Mouse (Mus musculus) neural tube, embryonic 12.5 days (tissue): ENCODE data around the gene Washc3. TPM values are rescaled to one million over a fixed set of nuclear protein-coding genes. Genes with fewer than 3 reads are reported as not detected.

Experiments
- ATAC-seq: fragments of 200-750 bp; cut with Nextera tagmentation; 2 replicates; pipeline ENCODE4 v1.8.0; 2017; ENCODE audit warnings: low read depth, mild to moderate bottlenecking, moderate TSS enrichment, moderate library complexity; ENCODE audit not compliant: low FRiP score
- H3K27ac ChIP-seq: fragments of 300-500 bp; sonication (generic); 2 replicates; pipeline ENCODE4 v1.5.1; 2016
- H3K27me3 ChIP-seq: fragments of 300-500 bp; sonication (generic); replicated peaks from 2 replicates; pipeline ENCODE4 v1.6.1; 2016; ENCODE audit warnings: mild to moderate bottlenecking
- H3K36me3 ChIP-seq: fragments of 300-500 bp; sonication (generic); 2 replicates; pipeline ENCODE4 v1.6.1; 2016; ENCODE audit warnings: mild to moderate bottlenecking
- H3K4me1 ChIP-seq: fragments of 300-500 bp; sonication (generic); 2 replicates; pipeline ENCODE4 v1.6.1; 2016
- H3K4me2 ChIP-seq: fragments of 300-500 bp; sonication (generic); replicated peaks from 2 replicates; pipeline ENCODE4 v1.6.1; 2016; ENCODE audit warnings: mild to moderate bottlenecking
- H3K4me3 ChIP-seq: fragments of 300-500 bp; sonication (generic); 2 replicates; pipeline ENCODE4 v1.5.1; 2016
- H3K9ac ChIP-seq: fragments of 300-500 bp; sonication (generic); 2 replicates; pipeline ENCODE4 v1.6.1; 2016; ENCODE audit warnings: mild to moderate bottlenecking
- H3K9me3 ChIP-seq: fragments of 300-500 bp; sonication (generic); 2 replicates; pipeline ENCODE4 v1.6.1; 2016; ENCODE audit warnings: mild to moderate bottlenecking
- WGBS: fragments of 180-500 bp; shearing (Covaris S2); methylation state at CpG from one replicate; pipeline ENCODE4 v1.1.7; 2016; 5-methylcytosine and 5-hydroxymethylcytosine counted together
- polyA plus RNA-seq: library from polyadenylated mRNA; unstranded; fragments of >200 nt; fragmentation: Nextera tagmentation; extraction: Ambion mirVana; gene quantifications from 2 replicates; pipeline ENCODE4 v1.2.1, GENCODE M21; 2016

The Washc3 gene
- polyA plus RNA-seq, 1 experiment from 2014 or later: 40.2 TPM

DNA sequence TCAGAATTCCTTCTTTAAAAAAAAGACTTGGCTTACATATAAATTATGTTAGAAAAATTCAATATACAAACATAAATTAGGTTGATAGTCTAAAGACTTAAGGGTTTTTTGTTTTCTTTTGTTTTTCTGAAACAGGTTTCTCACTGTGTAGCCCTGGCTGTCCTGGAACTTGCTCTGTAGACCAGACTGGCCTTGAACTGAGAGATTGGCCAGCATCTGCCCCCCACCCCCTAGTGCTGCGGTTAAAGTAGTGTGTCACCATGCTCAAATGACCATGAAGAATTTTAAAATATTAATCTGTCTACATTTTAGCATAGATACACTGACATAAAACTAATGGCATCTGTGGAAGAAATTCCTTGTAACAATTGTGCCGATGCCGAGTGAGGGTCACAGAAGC lies 17.3 kb downstream of the Washc3 start:
- ATAC-seq: no peak
- 93% methylated on average over 3 of the region's 3 CpGs for WGBS

DNA sequence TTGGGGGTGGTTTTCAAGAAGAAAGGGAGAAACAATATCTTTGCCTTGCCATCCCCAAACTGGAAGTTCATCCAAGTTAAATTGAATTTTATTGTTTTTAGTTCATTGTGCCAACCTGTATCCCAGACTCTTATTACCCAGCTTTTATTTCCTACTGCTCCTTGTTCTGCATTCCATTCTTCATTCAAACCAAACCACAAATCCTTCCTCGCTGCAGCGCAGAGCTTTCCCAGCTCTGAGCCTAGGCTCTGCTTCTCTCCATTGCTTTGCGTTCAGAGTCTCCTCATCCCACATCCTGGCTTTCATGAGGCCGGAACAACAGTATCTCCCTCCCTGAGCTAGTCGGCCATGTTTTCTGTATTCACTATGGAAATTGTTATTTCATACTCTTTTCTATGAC lies 20.8 kb downstream of the Washc3 start:
- Histone ChIP-seq H3K36me3 (peaks cover 7% of the 10 kb centered on the region; the same call in 1 of the 2 replicates), H3K4me3 (no peak overlapping the region), H3K4me2 (no peak overlapping the region), H3K9me3 (no peaks in the 10 kb centered on the region), H3K27ac (no peak overlapping the region), H3K27me3 (no peaks in the 10 kb centered on the region), H3K4me1 (no peaks in the 10 kb centered on the region), H3K9ac (no peak overlapping the region)
- ATAC-seq: no peak
- 84% methylated on average over 5 of the region's 5 CpGs for WGBS

More for the DNA sequence above, 17.3 kb downstream of the Washc3 start:
- H3K9me3 ChIP-seq: no peaks in the 10 kb centered on the region
- H3K4me2 ChIP-seq: no peak overlapping the region
- no peak overlapping the region for H3K4me3 ChIP-seq
- H3K36me3 ChIP-seq: peaks cover 7% of the 10 kb centered on the region; the same call in 1 of the 2 replicates
- H3K9ac ChIP-seq: no peak overlapping the region
- H3K27ac ChIP-seq: no peak overlapping the region
- no peaks in the 10 kb centered on the region for H3K27me3 ChIP-seq
- no peaks in the 10 kb centered on the region for H3K4me1 ChIP-seq

DNA sequence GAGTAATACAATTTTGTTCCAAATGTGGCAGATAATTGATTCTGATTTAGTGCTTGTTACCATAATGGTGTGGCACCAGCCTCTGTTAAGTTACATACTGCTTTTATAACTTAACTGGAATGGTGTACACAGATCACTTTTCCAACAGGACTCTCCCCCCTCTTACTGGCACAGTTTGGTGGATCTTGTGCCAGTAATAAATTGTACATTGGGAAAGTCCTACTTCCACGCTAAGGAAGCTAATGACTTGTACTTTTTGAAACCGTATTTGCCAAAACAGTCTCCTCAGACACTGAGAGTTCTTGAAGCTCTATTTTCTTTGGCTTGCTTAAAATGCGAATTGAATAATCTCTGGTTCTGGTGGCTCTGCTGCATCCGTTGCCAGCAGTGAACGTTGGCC lies 24.5 kb downstream of the Washc3 start:
- H3K9ac ChIP-seq: no peak overlapping the region
- H3K27ac ChIP-seq: no peak overlapping the region
- no peaks in the 10 kb centered on the region for H3K27me3 ChIP-seq
- H3K4me1 ChIP-seq: no peaks in the 10 kb centered on the region
- no peak overlapping the region for H3K4me2 ChIP-seq
- no peak overlapping the region for H3K4me3 ChIP-seq
- no peak for ATAC-seq
- H3K9me3 ChIP-seq: no peaks in the 10 kb centered on the region
- WGBS: 90% methylated on average over 5 of the region's 5 CpGs
- H3K36me3 ChIP-seq: 0 out of 2 replicates have a peak, but pooled peaks cover 4% of the 10 kb centered on the region

DNA sequence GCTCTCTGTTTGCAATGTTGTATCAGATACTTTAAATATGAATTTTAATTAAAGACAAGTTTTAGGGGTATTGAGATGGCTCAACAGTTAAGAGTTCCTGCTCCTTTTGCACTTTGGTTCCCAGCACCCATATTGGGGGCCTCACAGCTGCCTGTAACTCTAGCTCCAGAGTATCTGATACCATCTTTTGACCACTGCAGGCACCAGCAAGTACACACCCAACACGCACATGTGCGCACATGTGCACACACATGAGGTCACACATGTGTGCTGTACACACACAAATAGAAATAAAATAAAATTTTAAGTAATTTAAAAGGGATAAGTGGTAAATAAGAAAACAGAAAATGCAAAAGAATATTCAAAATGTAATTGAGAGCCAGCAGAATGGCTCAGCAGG lies 27.1 kb downstream of the Washc3 start:
- H3K27me3 ChIP-seq: no peaks in the 10 kb centered on the region

DNA sequence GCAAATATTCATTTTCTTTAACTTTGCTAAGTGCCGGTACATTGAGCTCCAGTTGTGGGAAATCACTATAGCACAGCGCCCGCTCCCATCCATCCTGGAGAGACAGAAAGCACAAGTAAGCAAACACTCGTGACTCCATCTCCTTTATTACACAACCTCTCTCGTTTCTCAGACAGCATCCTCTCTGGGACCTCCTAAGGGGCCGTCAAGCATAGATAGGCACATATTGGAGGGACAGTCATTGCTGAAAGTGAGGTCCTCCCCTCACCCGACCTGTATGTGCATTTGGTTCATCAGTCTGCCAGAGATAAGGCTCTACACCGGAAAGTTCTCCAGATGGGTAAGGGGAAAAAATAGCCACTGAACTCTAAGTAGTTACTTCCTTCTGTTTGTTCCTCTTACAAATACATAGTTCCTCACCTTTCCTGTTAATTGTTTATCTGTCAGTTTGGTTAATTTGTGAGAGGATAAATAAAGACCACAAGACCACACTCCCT lies 27.7 kb downstream of the Washc3 start:
- H3K4me2 ChIP-seq: no peak overlapping the region
- 0 out of 2 replicates have a peak, but pooled peaks cover 2% of the 10 kb centered on the region for H3K36me3 ChIP-seq
- H3K27me3 ChIP-seq: no peaks in the 10 kb centered on the region
- H3K4me1 ChIP-seq: no peaks in the 10 kb centered on the region
- 82% methylated on average over 8 of the region's 8 CpGs for WGBS
- H3K4me3 ChIP-seq: no peak overlapping the region
- no peak overlapping the region for H3K9ac ChIP-seq
- H3K27ac ChIP-seq: no peak overlapping the region
- no peaks in the 10 kb centered on the region for H3K9me3 ChIP-seq
- ATAC-seq: no peak

More for the DNA sequence above, 27.1 kb downstream of the Washc3 start:
- Histone ChIP-seq H3K36me3 (0 out of 2 replicates have a peak, but pooled peaks cover 2% of the 10 kb centered on the region), H3K9me3 (no peaks in the 10 kb centered on the region), H3K4me3 (no peak overlapping the region), H3K4me2 (no peak overlapping the region), H3K9ac (no peak overlapping the region), H3K27ac (no peak overlapping the region), H3K4me1 (no peaks in the 10 kb centered on the region)
- no peak for ATAC-seq
- 95% methylated on average over 2 of the region's 2 CpGs for WGBS

DNA sequence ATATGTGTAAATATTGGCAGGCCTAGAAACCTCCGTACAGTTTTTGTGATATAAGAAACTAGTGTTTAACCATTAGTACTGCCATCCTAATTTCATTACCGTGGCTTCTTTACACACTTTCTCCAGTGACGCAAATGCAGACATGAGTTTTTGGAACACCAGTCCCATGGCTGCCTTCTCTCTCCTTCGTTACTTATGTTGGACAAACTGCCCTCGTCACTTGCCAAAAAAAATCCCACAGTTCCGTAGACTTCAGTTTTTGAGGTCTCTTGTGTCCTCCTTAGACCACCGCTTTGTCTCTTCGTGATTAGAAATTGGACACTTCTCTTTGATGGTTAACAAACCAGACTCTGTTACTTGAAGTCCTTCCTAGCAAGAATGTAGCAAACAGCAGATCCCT lies 30.8 kb downstream of the Washc3 start:
- Histone ChIP-seq H3K9me3 (no peaks in the 10 kb centered on the region), H3K27ac (no peak overlapping the region), H3K4me1 (no peaks in the 10 kb centered on the region), H3K9ac (no peak overlapping the region), H3K36me3 (peaks cover 8% of the 10 kb centered on the region; the same call in 1 of the 2 replicates), H3K4me2 (no peak overlapping the region), H3K27me3 (no peaks in the 10 kb centered on the region), H3K4me3 (no peak overlapping the region)
- WGBS: 87% methylated on average over 8 of the region's 8 CpGs
- ATAC-seq: no peak

DNA sequence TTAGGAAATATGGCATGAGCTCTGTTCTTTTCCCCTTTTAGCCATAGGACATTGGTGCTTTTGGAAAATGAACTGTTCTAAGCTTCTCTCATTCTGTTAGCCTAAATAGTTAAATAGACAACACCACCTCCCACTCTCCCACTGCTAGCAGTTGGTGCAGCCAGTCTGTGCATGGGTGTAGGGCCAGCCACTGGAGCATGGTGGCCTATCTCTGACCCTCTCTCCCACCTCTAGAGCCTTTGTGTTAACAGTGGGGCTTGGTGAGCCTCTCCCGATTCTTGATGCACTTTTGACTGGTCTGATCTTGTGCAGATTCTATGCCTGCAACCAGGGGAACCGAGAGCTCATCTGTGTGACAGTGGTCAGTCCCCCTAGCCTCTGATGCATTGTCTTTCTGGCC lies 31.9 kb downstream of the Washc3 start:
- H3K9ac ChIP-seq: no peak overlapping the region
- H3K27me3 ChIP-seq: no peaks in the 10 kb centered on the region
- H3K9me3 ChIP-seq: no peaks in the 10 kb centered on the region
- H3K4me3 ChIP-seq: no peak overlapping the region
- no peak overlapping the region for H3K27ac ChIP-seq
- WGBS: 89% methylated on average over 2 of the region's 2 CpGs
- ATAC-seq: no peak
- H3K4me2 ChIP-seq: no peak overlapping the region
- no peaks in the 10 kb centered on the region for H3K4me1 ChIP-seq
- peaks cover 8% of the 10 kb centered on the region; the same call in 1 of the 2 replicates for H3K36me3 ChIP-seq

DNA sequence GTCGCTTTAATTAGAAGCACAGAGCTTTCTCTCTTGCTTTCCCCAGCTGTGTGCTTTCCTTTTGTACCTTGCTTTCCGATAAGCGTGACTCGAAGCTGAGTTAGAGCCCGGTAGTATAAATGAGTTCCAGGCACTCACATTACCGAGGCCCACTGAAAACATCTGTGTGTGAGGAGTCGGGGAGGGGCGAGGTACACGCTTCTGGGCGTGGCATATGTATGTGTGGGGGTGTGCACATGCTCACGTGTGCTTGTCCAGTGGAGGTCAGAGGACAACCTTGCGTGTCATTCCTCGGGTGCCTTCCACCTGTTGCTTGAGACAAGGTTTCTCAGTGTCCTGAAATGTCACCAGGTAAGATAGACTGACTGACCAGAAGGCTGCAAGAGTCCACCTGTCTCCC lies 43.8 kb downstream of the Washc3 start:
- Histone ChIP-seq H3K27ac (no peak overlapping the region), H3K9me3 (no peaks in the 10 kb centered on the region), H3K4me3 (no peak overlapping the region), H3K9ac (no peak overlapping the region), H3K27me3 (no peaks in the 10 kb centered on the region), H3K4me1 (no peaks in the 10 kb centered on the region), H3K4me2 (no peak overlapping the region), H3K36me3 (peaks cover 5% of the 10 kb centered on the region; the same call in 1 of the 2 replicates)
- ATAC-seq: no peak
- 92% methylated on average over 13 of the region's 13 CpGs for WGBS

DNA sequence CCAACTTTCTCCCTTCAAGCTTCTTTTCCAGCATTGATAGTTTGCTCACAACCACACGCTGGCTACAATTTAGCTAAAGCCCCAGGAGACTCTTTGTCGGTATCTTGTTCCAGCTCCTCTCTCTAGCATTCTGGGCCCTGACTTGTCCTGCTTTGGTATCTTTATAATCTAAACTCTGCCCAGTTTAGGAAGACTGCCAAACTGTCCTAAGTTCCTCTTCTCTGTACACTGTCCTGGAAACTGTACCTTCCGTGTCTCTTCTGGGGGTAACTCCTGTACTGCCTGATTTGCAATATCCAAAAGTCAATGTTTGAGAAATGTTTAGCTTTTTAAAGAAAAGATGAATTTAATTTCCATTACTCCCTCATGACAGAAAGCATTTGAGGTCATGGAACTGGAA lies 49.4 kb downstream of the Washc3 start:
- Histone ChIP-seq H3K27me3 (no peaks in the 10 kb centered on the region), H3K36me3 (no peaks in the 10 kb centered on the region), H3K4me1 (no peaks in the 10 kb centered on the region), H3K4me3 (no peak overlapping the region), H3K9me3 (no peaks in the 10 kb centered on the region), H3K27ac (no peak overlapping the region), H3K9ac (no peak overlapping the region), H3K4me2 (no peak overlapping the region)
- 77% methylated on average over 3 of the region's 3 CpGs for WGBS
- no peak for ATAC-seq

DNA sequence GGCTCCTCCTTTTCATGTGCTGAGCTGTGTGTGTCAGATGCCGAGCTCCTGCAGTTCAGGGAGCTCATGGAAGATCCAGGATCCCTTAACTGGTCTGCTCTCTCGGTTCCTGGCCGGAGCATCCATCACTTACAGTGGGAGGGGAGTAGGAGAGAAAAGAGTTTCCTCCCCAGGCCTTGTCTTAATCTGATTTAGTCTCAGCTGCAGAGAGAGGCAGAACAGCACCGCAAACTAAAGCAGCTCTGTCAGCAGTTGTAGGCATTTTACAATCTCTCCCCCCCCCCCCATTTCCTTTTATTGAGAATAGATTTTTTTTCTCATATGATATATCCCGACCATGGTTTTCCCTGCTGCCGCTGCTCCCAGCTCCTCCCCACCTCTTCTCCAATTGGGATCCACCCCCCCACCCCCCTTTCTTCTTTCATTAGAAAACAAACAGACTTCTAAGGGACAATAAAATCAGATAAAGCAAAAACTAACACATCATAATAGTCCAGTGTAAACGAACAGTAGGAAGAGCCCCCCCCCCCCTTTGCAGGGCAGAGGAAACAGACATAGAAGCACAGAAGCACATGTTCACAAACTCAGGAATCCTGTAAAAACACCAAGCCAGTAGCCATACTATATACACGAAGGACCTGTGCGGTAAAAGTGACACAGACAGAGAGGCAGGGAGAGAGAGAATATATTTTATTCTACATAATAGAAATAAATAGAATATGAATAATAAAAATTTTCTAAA lies 51.4 kb downstream of the Washc3 start:
- ATAC-seq: no peak
- H3K4me3 ChIP-seq: no peak overlapping the region

DNA sequence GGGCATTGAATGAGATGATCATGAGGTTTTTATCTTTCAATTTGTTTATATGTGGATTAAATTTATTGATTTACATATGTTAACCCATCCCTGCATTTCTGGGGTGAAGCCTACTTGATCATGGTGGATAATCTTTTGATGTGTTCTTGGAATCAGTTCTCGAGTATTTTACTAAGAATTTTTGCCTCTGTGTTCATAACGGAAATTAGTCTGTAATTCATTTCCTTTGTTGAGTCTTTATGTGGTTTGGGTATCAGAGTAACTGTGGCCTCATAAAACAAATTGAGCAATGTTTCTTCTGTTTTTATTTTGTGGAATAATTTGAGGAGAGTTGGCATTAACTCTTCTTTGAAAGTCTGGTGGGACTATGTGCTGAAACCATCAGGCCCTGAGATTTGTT lies 54.7 kb downstream of the Washc3 start:
- 96% methylated on average over 2 of the region's 2 CpGs for WGBS
- H3K9ac ChIP-seq: no peak overlapping the region
- H3K27me3 ChIP-seq: no peaks in the 10 kb centered on the region
- H3K4me2 ChIP-seq: no peak overlapping the region
- no peaks in the 10 kb centered on the region for H3K4me1 ChIP-seq
- H3K36me3 ChIP-seq: no peaks in the 10 kb centered on the region
- ATAC-seq: no peak
- no peak overlapping the region for H3K4me3 ChIP-seq
- H3K27ac ChIP-seq: no peak overlapping the region
- H3K9me3 ChIP-seq: no peaks in the 10 kb centered on the region

More for the DNA sequence above, 51.4 kb downstream of the Washc3 start:
- Histone ChIP-seq H3K4me2 (no peak overlapping the region), H3K27me3 (no peaks in the 10 kb centered on the region), H3K36me3 (no peaks in the 10 kb centered on the region), H3K27ac (no peak overlapping the region), H3K4me1 (no peaks in the 10 kb centered on the region), H3K9ac (no peak overlapping the region), H3K9me3 (no peaks in the 10 kb centered on the region)
- WGBS: 74% methylated on average over 9 of the region's 9 CpGs

DNA sequence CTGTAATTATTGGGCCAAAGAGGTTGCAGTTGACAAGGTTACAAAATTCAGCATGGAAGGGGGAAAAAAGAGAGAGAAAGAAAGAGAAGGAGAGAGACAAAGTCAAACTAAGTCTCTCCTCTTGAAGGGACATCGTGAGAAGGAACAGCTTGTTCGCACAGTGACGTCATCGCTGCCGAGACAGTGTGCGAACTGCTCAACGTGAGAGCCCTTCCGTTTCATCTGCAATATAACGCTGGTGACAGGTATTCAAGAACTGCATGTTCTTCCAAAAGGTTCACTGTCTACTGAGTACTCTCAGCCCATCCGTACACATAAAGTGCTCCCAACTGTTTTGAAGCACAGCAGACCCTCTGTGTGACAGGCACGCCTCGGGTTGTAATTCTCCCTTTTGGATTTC lies 59.4 kb downstream of the Washc3 start:
- H3K27ac ChIP-seq: no peak overlapping the region
- H3K4me2 ChIP-seq: no peak overlapping the region
- H3K36me3 ChIP-seq: no peaks in the 10 kb centered on the region
- no peaks in the 10 kb centered on the region for H3K4me1 ChIP-seq
- no peaks in the 10 kb centered on the region for H3K9me3 ChIP-seq
- no peak for ATAC-seq
- H3K4me3 ChIP-seq: no peak overlapping the region
- no peaks in the 10 kb centered on the region for H3K27me3 ChIP-seq
- H3K9ac ChIP-seq: no peak overlapping the region
- 85% methylated on average over 12 of the region's 12 CpGs for WGBS

DNA sequence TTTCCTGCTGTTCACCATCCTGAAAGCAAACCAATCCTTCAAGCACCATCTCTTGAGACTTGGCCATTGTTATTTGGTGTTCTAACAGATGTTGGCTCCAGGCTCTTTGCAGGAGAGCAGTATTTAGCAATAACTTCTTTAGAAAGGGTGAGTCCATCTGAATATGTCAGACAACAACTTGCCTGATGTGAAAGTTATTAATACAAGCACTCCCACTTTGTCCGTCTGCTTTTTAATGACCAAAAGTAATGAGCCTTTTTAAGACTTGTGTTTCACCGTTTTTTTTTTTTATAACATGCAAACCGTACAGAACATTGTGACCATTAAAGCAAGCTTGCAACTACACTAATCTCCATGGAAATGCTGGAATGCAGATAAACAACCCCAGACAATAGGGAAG lies 60.3 kb downstream of the Washc3 start:
- no peak overlapping the region for H3K4me2 ChIP-seq
- no peaks in the 10 kb centered on the region for H3K4me1 ChIP-seq
- H3K4me3 ChIP-seq: no peak overlapping the region
- no peaks in the 10 kb centered on the region for H3K9me3 ChIP-seq
- no peaks in the 10 kb centered on the region for H3K27me3 ChIP-seq
- H3K9ac ChIP-seq: no peak overlapping the region
- WGBS: 48% methylated on average over 3 of the region's 3 CpGs
- H3K27ac ChIP-seq: no peak overlapping the region
- H3K36me3 ChIP-seq: no peaks in the 10 kb centered on the region
- no peak for ATAC-seq
